Mouse (Mus musculus) left cerebral cortex, adult 2 months (tissue): ENCODE data around the gene Gm30083. TPM values are rescaled to one million over a fixed set of nuclear protein-coding genes. Genes with fewer than 3 reads are reported as not detected.

ENCODE experiments used
- DNase-seq, 2 experiments: peaks; one replicate each; pipeline ENCODE4 v3.0.0; 2021 to 2022; ENCODE audit warnings: low spot score in 2 of 2, mixed read lengths in 1 of 2; ENCODE audit errors: extremely low spot score in 1 of 2
- H3K27ac ChIP-seq: fragments of 200-600 bp; 2 replicates; pipeline ENCODE4 v1.8.1; 2022
- H3K4me3 ChIP-seq: fragments of 200-600 bp; 2 replicates; pipeline ENCODE4 v1.8.1; 2022
- CTCF ChIP-seq: fragments of 200-600 bp; IDR thresholded peaks from 2 replicates; pipeline ENCODE4 v1.8.1; 2022; ENCODE audit warnings: antibody characterized with exemption, mild to moderate bottlenecking, moderate library complexity
- intact Hi-C: fragments of 180-260 bp; cut with DNase I; formaldehyde crosslinking; loops from one replicate; pipeline ENCODE4 v1.15.1; 2025
- long read RNA-seq, 2 experiments: library from polyadenylated mRNA; stranded (forward); transcript quantifications; one replicate each; pipeline ENCODE4 v2.0.0; 2021; ENCODE audit warnings: borderline mapping rate in 2 of 2
- total RNA-seq, 2 experiments: library from RNA; stranded (reverse); gene quantifications; 2 replicates each; pipeline ENCODE4 v1.2.3; 2021

Gene Gm30083
- not detected for total RNA-seq
- long read RNA-seq, experiment 1, result 0 reads
- long read RNA-seq, experiment 2, result 0 reads

GRCm38 (mm10) chr14:34015063-34015462, at the start of gene Gm30083:
TSS of gene Gm30083 (minus strand) at chr14:34015182.
- Histone ChIP-seq H3K4me3 (no peak within 1 kb of the TSS), H3K27ac (no peak within 1 kb of the TSS)
- intact Hi-C loops, result no loop called here
- no peak for TF ChIP-seq CTCF
- DNase-seq, result no peak

GRCm38 (mm10) chr14:34052516-34052915, 37.5 kb upstream of the Gm30083 start, which contains the start of gene Antxrl:
TSS of gene Antxrl (plus strand) at chr14:34052707.
- no peak within 1 kb of the TSS for H3K4me3 ChIP-seq
- no peak for TF ChIP-seq CTCF
- no peak for DNase-seq
- H3K27ac ChIP-seq, result no peak within 1 kb of the TSS
- intact Hi-C loops, result no loop called here

- TF ChIP-seq CTCF, result no peak
- intact Hi-C loops, result no loop called here
- no peak for DNase-seq
- H3K4me3 ChIP-seq, result no peak overlapping the region
- no peak overlapping the region for H3K27ac ChIP-seq
Observed at GRCm38 (mm10) chr14:34050101-34050779, 35.3 kb upstream of the Gm30083 start.

- H3K27ac ChIP-seq, result no peak overlapping the region
- DNase-seq, result no peak
- intact Hi-C loops, result no loop called here
- TF ChIP-seq CTCF, result no peak
- H3K4me3 ChIP-seq, result no peak overlapping the region
Observed at GRCm38 (mm10) chr14:34043341-34043740, 28.4 kb upstream of the Gm30083 start.

GRCm38 (mm10) chr14:34041241-34041640, 26.3 kb upstream of the Gm30083 start:
- no peak for TF ChIP-seq CTCF
- intact Hi-C loops, result no loop called here
- H3K4me3 ChIP-seq, result no peak overlapping the region
- no peak overlapping the region for H3K27ac ChIP-seq
- DNase-seq, result no peak

GRCm38 (mm10) chr14:34033841-34034610, 19.0 kb upstream of the Gm30083 start:
- no peak for TF ChIP-seq CTCF
- intact Hi-C loops, result no loop called here
- H3K27ac ChIP-seq, result no peak overlapping the region
- no peak for DNase-seq
- no peak overlapping the region for H3K4me3 ChIP-seq

GRCm38 (mm10) chr14:34026710-34027109, 11.7 kb upstream of the Gm30083 start:
- H3K4me3 ChIP-seq, result no peak overlapping the region
- TF ChIP-seq CTCF, result no peak
- intact Hi-C loops, result no loop called here

GRCm38 (mm10) chr14:34016938-34017337, 2.0 kb upstream of the Gm30083 start:
- intact Hi-C loops, result no loop called here
- no peak for DNase-seq
- H3K4me3 ChIP-seq, result no peak overlapping the region
- no peak overlapping the region for H3K27ac ChIP-seq
- TF ChIP-seq CTCF, result peak; percentile 12

More at GRCm38 (mm10) chr14:34026710-34027109, 11.7 kb upstream of the Gm30083 start:
- H3K27ac ChIP-seq, result no peak overlapping the region
- DNase-seq, result no peak

- TF ChIP-seq CTCF, result no peak
- Histone ChIP-seq H3K27ac (no peak within 1 kb of the TSS), H3K4me3 (no peak within 1 kb of the TSS)
- no peak for DNase-seq
- intact Hi-C loops, result no loop called here
Observed at GRCm38 (mm10) chr14:34016381-34016780, 1.4 kb upstream of the Gm30083 start, which contains the start of gene Gm5460. TSS of gene Gm5460 (plus strand) at chr14:34016758.

GRCm38 (mm10) chr14:34002358-34002757, 12.6 kb downstream of the Gm30083 start:
- no peak for DNase-seq
- no peak for TF ChIP-seq CTCF
- Histone ChIP-seq H3K4me3 (no peak overlapping the region), H3K27ac (no peak overlapping the region)
- intact Hi-C loops, result no loop called here

- no peak for TF ChIP-seq CTCF
- intact Hi-C loops, result no loop called here
Observed at GRCm38 (mm10) chr14:34001445-34001844, 13.5 kb downstream of the Gm30083 start.

GRCm38 (mm10) chr14:34000076-34000475, 14.9 kb downstream of the Gm30083 start:
- intact Hi-C loops, result no loop called here
- no peak for DNase-seq
- no peak for TF ChIP-seq CTCF
- Histone ChIP-seq H3K4me3 (no peak overlapping the region), H3K27ac (no peak overlapping the region)

More at GRCm38 (mm10) chr14:34001445-34001844, 13.5 kb downstream of the Gm30083 start:
- no peak overlapping the region for H3K4me3 ChIP-seq
- DNase-seq, result no peak
- H3K27ac ChIP-seq, result no peak overlapping the region

- no peak overlapping the region for H3K4me3 ChIP-seq
- H3K27ac ChIP-seq, result no peak overlapping the region
- intact Hi-C loops, result no loop called here
- DNase-seq, result no peak
- TF ChIP-seq CTCF, result no peak; the same call in 1 of the 2 replicates
Observed at GRCm38 (mm10) chr14:33997427-33997826, 17.6 kb downstream of the Gm30083 start.
